Mouse (Mus musculus) mouse embryonic stem cell (cell line): ENCODE data around the gene Ddx52.

Source experiments
- in situ Hi-C, 2 experiments: fragments of 300-500 bp; cut with MboI; formaldehyde crosslinking; loops; 1 replicate in 1 of 2; 3 replicates in 1 of 2; pipeline ENCODE4 v1.14.3; 2019 to 2020; ENCODE audit warnings: low sequenced_read_pairs in 2 of 2, low pct_unique_long_range_greater_than_20kb in 1 of 2, mixed read lengths in 1 of 2; ENCODE audit not compliant: unreplicated experiment in 1 of 2

The Ddx52 gene

DNA sequence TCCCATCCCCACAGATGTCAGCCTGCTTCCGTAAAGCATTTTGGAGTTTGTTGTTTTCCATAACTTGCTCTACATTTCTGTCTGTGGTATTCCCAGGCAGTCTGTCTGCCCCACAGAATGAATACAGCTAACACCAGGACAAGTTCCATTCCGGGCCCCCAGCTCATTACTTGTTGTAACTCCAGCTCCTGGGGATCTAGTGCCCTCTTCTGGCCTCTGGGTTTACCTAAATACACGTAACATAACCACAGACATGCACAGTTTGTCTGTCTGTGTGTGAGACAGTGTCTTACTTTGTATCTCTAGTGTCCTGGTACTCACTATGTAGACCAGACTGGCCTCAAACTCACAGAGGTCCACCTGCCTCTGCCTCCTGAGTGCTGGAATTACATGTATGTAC lies 59.4 kb downstream of the Ddx52 start:
- in situ Hi-C loops, result no loop called here

- in situ Hi-C loops, result no loop called here
Measured at GRCm38 (mm10) chr11:84003986-84004385, 62.1 kb downstream of the Ddx52 start.

DNA sequence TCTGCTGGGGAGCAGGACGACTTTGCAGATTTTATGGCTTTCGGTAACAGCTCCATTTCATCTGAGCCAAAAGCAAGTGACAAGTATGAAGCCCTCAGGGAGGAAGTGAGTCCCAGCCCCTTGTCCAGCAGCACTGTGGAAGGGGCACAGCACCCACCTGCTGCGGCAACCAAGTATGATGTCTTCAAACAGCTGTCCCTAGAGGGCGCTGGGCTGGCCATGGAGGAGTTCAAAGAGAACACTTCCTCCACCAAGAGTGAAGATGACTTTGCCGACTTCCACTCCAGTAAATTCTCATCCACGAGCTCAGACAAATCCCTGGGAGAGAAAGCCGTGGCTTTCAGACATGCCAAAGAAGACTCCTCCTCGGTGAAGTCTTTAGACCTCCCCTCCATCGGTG lies 67.1 kb downstream of the Ddx52 start:
- in situ Hi-C loops, result no loop called here

DNA sequence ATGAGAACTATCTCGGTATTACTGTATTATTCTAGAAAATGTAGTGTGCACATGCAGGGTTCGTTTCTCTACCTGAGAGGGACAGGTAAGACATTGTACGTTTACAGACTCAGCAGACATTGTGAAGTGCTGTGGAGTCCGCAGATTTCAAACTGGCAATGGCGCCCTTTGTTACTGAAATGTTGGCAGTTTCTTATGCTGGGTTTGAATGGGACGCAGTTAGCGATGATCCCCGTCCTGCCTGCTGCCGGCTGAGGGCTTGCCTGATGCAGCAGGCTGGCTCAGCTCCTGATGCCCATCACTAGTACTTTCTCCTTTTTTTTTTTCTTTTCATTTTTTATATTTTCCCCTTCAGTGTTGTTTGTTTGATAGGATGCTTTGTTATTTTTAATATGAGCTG lies 68.5 kb downstream of the Ddx52 start:
- in situ Hi-C loops, result no loop called here

- in situ Hi-C loops, result no loop called here
Measured at GRCm38 (mm10) chr11:84011050-84011449, 69.2 kb downstream of the Ddx52 start.

DNA sequence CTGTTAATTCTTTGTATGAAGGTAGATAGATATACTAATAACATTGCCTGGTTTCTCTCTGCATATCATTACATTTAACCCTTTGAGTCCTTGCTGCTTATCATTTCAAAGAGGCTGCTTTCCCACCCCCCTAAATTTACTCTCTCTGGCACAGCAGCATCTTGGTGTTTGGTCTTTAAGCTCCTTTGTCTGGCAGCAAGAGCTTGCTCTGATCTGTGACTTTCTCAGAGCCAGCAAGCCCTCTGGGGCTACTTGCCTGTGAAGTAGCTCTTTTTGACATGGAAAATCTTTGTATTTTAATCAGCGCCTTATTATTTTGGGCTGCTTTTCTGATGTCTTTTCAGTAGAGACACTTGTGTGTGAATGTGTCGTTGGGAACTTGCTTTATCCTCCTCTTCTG lies 69.7 kb downstream of the Ddx52 start:
- in situ Hi-C loops, result no loop called here
